11 mouse cellular contexts compared by ENCODE assay signal in the genomic region with DNA sequence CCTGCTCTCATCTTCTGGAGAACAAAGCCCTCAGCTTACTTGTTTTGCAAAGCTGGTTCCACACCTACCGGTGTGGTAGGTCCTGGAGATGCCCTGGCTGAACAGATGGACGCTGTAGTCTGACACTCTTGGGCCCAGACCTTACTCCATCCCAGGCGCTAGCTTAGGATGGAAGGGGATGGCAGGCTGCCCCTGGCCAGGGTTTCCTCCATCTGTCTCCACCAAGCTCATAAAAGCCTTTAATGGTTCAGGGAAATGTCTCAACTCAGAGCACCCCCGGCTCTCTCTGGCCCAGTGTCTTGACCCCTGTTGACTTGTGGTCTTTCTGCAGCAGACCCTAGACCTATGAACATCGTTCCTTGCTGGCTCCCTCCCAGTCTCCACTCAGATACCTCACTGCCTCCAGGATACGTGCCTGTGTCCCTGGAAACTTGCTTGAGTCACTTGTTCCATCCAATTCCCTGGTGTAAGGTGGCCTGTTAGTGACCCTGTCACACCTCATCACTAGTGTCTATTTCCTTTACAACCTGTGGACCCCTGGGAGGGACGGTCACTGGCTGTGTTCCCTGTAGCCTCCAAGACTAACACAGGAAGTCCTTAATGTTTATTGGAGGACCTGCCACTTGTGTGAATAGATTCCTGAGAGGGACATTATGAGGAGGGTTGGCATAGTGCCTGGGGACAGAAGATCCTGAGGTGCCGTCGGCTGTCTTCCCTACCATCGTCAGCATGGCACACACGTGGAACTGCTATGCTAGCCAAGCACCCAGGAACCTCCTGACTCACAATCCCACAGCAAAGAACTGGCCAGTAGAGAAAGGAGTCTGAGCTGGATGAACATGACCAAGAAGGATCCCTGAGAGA. TPM values are rescaled to one million over a fixed set of nuclear protein-coding genes. Genes with fewer than 3 reads are reported as not detected.
A peak's percentile ranks its signal among the peaks of the same experiment; 100 is the strongest.
DNase-seq lines count a peak whose midpoint lies in the region; ATAC-seq and TF ChIP-seq lines count a peak whose summit lies in the region.
"Had no signal": no experiment of that assay in that cellular context is flagged by ENCODE, and none has a peak within 500 bp of the region (broad histone marks: within the 10 kb centered on the region; RNA-seq: fewer than 3 reads in every experiment).

No protein-coding gene starts in this region.

- no peak overlapping the region for H3K4me2 ChIP-seq in heart, embryonic 11.5 days
- H3K4me2 ChIP-seq in lung, embryonic 14.5 days = no peak overlapping the region
- H3K4me2 ChIP-seq: embryonic facial prominence, embryonic 15.5 days; limb, embryonic 15.5 days had no signal

- TF ChIP-seq CTCF in lung, embryonic 14.5 days (IDR thresholded peaks at IDR 0.05; ENCODE audit: low read depth) = no peak

- no peak overlapping the region for H3K9ac ChIP-seq in heart, embryonic 11.5 days (ENCODE audit: low read depth, low read length)
- H3K9ac ChIP-seq in lung, embryonic 14.5 days = no peak overlapping the region
- H3K9ac ChIP-seq: embryonic facial prominence, embryonic 15.5 days; limb, embryonic 15.5 days had no signal

- H3K4me1 ChIP-seq in heart, embryonic 11.5 days (ENCODE audit: control insufficient read depth, insufficient read depth, low read length) = no peaks in the 10 kb centered on the region
- H3K4me1 ChIP-seq in lung, embryonic 14.5 days (ENCODE audit: insufficient read depth) = no peaks in the 10 kb centered on the region

- peak; percentile 98 for DNase-seq in heart, adult 11 months
- DNase-seq in brain, adult 2 months (ENCODE audit: low read depth, low spot score) = peak; percentile 98
- peak; percentile 59 to 77 for DNase-seq in heart, adult 9 months (ENCODE audit: low spot score in 2 of 2)
- peak; percentile 22 for DNase-seq in lung, embryonic 14.5 days
- DNase-seq in thymus, postnatal 14 days = no peak
- no peak for DNase-seq in right cerebral cortex, postnatal 14 days

- H3K27me3 ChIP-seq in heart, embryonic 11.5 days (ENCODE audit: control insufficient read depth, insufficient read depth, low read length) = 0 out of 2 replicates have a peak, but pooled peaks cover 3% of the 10 kb centered on the region
- no peaks in the 10 kb centered on the region for H3K27me3 ChIP-seq in lung, embryonic 14.5 days (ENCODE audit: insufficient read depth, low read length)
- H3K27me3 ChIP-seq: embryonic facial prominence, embryonic 15.5 days; limb, embryonic 15.5 days had no signal

- 59% methylated on average over 11 of the region's 11 CpGs for WGBS in heart, embryonic 11.5 days (ENCODE audit: insufficient replicate concordance)
- WGBS in lung, embryonic 14.5 days = 44% methylated on average over 11 of the region's 11 CpGs

- no peak overlapping the region for H3K27ac ChIP-seq in heart, embryonic 11.5 days (ENCODE audit: low read depth, low read length)
- no peak overlapping the region for H3K27ac ChIP-seq in lung, embryonic 14.5 days (ENCODE audit: low read depth)
- H3K27ac ChIP-seq: embryonic facial prominence, embryonic 15.5 days; limb, embryonic 15.5 days had no signal

- no peak for ATAC-seq in heart, embryonic 11.5 days (replicated peaks; ENCODE audit: insufficient number of reproducible peaks, low FRiP score, low TSS enrichment)
- no peak for ATAC-seq in lung, embryonic 14.5 days (ENCODE audit: insufficient read depth)
- no peak for ATAC-seq in granulocyte monocyte progenitor cell, adult 5-6 weeks (replicated peaks; ENCODE audit: poor library complexity, severe bottlenecking)

- H3K9me3 ChIP-seq in heart, embryonic 11.5 days (replicated peaks; ENCODE audit: control insufficient read depth, low read length) = no peaks in the 10 kb centered on the region
- no peaks in the 10 kb centered on the region for H3K9me3 ChIP-seq in lung, embryonic 14.5 days (ENCODE audit: low read depth, low read length)
- H3K9me3 ChIP-seq: embryonic facial prominence, embryonic 15.5 days; limb, embryonic 15.5 days had no signal

- H3K36me3 ChIP-seq in heart, embryonic 11.5 days (ENCODE audit: control insufficient read depth, insufficient read depth, low read length) = no peaks in the 10 kb centered on the region
- no peaks in the 10 kb centered on the region for H3K36me3 ChIP-seq in lung, embryonic 14.5 days (ENCODE audit: insufficient read depth)
- H3K36me3 ChIP-seq: embryonic facial prominence, embryonic 15.5 days had no signal

- H3K4me3 ChIP-seq in heart, embryonic 11.5 days (ENCODE audit: low read depth, low read length) = no peak overlapping the region
- H3K4me3 ChIP-seq in lung, embryonic 14.5 days (ENCODE audit: low read depth, low read length) = no peak overlapping the region
- H3K4me3 ChIP-seq: embryonic facial prominence, embryonic 15.5 days; limb, embryonic 15.5 days had no signal

RNA-seq across cellular contexts. Expression of gene Ehd1, which starts 9.0 kb away (rescaled TPM):
- 70.0 and 82.8 TPM in 2 replicates for polyA plus RNA-seq in heart, embryonic 11.5 days (2014; fragmentation: Nextera tagmentation; extraction: Ambion mirVana)
- polyA plus RNA-seq in lung, embryonic 14.5 days (2014; fragmentation: Nextera tagmentation; extraction: Ambion mirVana) = 50.3 and 53.2 TPM in 2 replicates
- total RNA-seq in granulocyte monocyte progenitor cell, adult 5-6 weeks (2014; fragmentation: Nextera tagmentation) = 20.4 and 20.6 TPM in 2 replicates
- total RNA-seq in granulocyte monocyte progenitor cell, adult 5-6 weeks (2017) = 16.2 and 21.6 TPM in 2 replicates

RNA-seq across cellular contexts. Expression of gene Atg2a, which starts 26.1 kb away (rescaled TPM):
- 6.1 and 8.4 TPM in 2 replicates for polyA plus RNA-seq in heart, embryonic 11.5 days (2014; fragmentation: Nextera tagmentation; extraction: Ambion mirVana)
- 11.9 and 13.0 TPM in 2 replicates for polyA plus RNA-seq in lung, embryonic 14.5 days (2014; fragmentation: Nextera tagmentation; extraction: Ambion mirVana)
- total RNA-seq in granulocyte monocyte progenitor cell, adult 5-6 weeks (2014; fragmentation: Nextera tagmentation) = 18.3 and 30.9 TPM in 2 replicates
- total RNA-seq in granulocyte monocyte progenitor cell, adult 5-6 weeks (2017) = 5.5 and 8.3 TPM in 2 replicates

RNA-seq across cellular contexts. Expression of gene Ppp2r5b, which starts 31.9 kb away (rescaled TPM):
- polyA plus RNA-seq in heart, embryonic 11.5 days (2014; fragmentation: Nextera tagmentation; extraction: Ambion mirVana) = 22.2 and 27.7 TPM in 2 replicates
- 16.4 and 19.3 TPM in 2 replicates for polyA plus RNA-seq in lung, embryonic 14.5 days (2014; fragmentation: Nextera tagmentation; extraction: Ambion mirVana)
- total RNA-seq in granulocyte monocyte progenitor cell, adult 5-6 weeks (2014; fragmentation: Nextera tagmentation) = 3.0 and 3.1 TPM in 2 replicates
- 1.9 and 3.7 TPM in 2 replicates for total RNA-seq in granulocyte monocyte progenitor cell, adult 5-6 weeks (2017)

RNA-seq across cellular contexts. Expression of gene Cdc42bpg, which starts 38.7 kb away (rescaled TPM):
- polyA plus RNA-seq in heart, embryonic 11.5 days (2014; fragmentation: Nextera tagmentation; extraction: Ambion mirVana) = 0.44 and 0.74 TPM in 2 replicates
- polyA plus RNA-seq in lung, embryonic 14.5 days (2014; fragmentation: Nextera tagmentation; extraction: Ambion mirVana) = 0.82 and 1.2 TPM in 2 replicates
- 2.6 and 4.1 TPM in 2 replicates for total RNA-seq in granulocyte monocyte progenitor cell, adult 5-6 weeks (2014; fragmentation: Nextera tagmentation)
- total RNA-seq in granulocyte monocyte progenitor cell, adult 5-6 weeks (2017) = 3.6 and 4.4 TPM in 2 replicates

RNA-seq across cellular contexts. Expression of gene Gpha2, which starts 41.4 kb away (rescaled TPM):
- polyA plus RNA-seq in heart, embryonic 11.5 days (2014; fragmentation: Nextera tagmentation; extraction: Ambion mirVana) = 0.29 TPM in 1 of 2 replicates, not detected in the other
- 0.54 and 0.78 TPM in 2 replicates for polyA plus RNA-seq in lung, embryonic 14.5 days (2014; fragmentation: Nextera tagmentation; extraction: Ambion mirVana)
- total RNA-seq in granulocyte monocyte progenitor cell, adult 5-6 weeks (2014; fragmentation: Nextera tagmentation) = not detected in 2 replicates
- not detected in 2 replicates for total RNA-seq in granulocyte monocyte progenitor cell, adult 5-6 weeks (2017)
- total RNA-seq: neutrophil, adult 5-6 weeks had no signal

Comparison
In these comparisons a context has a peak if more than half of its experiments do, and no peak if none do; other contexts are left out.
1. DNase-seq: peak in heart, adult 11 months (single experiment), brain, adult 2 months (single experiment), heart, adult 9 months (2 of 2) and lung, embryonic 14.5 days (single experiment); none in thymus, postnatal 14 days (single experiment) and right cerebral cortex, postnatal 14 days (single experiment).